Mouse (Mus musculus): Measurements from ENCODE around the gene Mdm4. TPM values are rescaled to one million over a fixed set of nuclear protein-coding genes. Genes with fewer than 3 reads are reported as not detected.
"Not testable (repeated sequence)": the region's sequence is repeated elsewhere in the genome, so short reads cannot be mapped to it uniquely, and the experiment has no call there.

Gene Mdm4
- total RNA-seq, 2 experiments from 2014 or later: 19.7 to 27.7 TPM

DNA sequence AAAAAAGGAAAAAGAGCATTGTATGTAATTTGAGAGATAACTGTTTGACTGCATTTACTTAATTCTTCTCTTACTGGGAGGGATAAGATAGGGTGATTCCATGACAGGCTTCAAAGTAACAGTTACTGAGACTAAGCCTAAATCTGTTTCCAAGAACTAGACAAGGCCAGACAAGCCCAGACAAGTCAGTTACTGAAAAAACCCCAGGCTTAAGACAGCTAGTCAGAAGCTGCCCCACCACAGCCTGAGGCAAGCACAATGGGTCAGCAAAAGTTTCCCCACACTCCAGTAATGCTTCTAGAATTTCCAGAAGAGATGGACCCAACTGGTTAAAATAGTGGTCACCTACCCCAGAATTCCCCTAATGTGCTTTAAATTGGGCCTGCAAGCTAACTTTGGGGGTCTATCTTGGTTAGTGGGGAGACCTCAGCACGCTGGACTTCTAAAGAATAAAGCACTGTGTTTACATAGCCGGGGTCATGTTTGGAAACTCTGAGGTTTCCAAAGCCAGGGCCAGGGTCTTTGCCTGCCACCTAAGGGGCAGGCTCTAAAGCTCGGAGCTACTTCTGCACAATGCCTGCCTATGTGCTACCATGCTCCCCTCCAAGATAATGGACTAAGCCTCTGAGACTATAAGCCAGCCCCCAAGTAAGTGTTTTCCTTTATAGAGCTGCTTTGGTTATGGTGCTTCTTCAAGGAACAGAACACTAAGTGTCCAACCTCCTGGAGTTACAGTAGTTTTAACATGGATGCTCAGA is 10.0 kb downstream of the Mdm4 start:
- DNase-seq: no peak

DNA sequence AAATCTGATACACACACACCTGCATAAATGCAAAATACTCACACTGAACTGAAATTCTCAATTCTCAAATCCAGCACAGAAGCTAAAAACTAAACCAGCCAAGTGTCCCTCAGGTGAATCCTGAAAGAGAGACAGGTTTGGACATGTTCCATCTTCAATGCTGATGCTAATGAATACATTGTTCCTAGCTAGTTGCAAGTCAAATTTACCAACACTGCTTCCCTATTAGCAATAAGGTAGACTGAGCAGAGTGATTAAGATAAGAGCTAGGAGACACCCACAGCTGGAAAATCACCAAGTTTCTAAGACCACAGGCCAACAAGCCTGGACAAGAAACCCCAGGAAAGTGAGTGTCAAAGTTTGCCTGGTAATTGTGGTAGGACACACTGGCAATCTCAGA is 11.0 kb downstream of the Mdm4 start:
- DNase-seq: no peak

DNA sequence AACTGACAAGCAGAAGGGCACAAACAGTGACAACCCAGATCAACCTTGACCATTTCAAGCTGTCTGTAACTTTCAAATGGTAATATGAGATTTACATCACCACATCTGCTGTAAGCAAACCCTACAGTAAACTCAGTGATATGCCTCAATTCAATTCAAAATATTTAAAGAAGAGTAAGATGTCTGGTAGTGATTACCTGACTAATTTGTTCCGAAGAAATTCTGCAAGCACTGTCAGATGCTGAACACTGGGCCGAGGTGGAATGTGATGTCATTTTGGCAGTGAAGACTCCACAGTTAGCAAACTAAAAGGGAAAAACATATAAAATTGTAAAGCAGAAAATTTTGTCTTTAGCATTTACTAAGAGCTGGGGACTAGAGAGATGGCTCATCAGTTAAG is 11.8 kb downstream of the Mdm4 start:
- DNase-seq: no peak

DNA sequence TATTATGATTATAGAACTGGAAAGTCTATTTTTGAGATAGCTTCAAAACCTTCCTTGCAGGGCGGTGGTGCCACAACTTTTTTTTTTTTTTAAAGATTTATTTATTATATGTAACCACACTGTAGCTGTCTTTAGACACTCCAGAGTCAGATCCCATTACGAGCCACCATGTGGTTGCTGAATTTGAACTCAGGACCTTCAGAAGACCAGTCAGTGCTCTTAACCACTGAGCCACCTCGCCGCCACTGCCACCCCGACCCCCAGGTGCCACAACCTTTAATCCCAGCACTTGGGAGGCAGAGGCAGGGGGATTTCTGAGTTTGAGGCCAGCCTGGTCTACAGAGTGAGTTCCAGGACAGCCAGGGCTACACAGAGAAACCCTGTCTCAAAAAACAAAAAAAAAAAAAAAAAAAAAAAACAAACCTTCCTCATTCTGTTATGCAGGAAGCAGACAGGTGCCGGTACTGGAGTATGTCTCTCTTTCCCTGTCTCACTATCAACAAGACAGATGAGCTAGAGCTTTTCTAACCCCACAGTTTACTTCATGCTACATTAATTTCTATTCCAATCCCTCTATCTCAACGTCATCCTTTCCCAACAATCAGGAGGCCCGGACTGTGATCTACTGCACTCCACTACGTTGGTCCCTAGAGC is 13.5 kb downstream of the Mdm4 start:
- DNase-seq: no peak

- DNase-seq: no peak
Observed at GRCm38 (mm10) chr1:133014196-133014595, 16.2 kb downstream of the Mdm4 start.

DNA sequence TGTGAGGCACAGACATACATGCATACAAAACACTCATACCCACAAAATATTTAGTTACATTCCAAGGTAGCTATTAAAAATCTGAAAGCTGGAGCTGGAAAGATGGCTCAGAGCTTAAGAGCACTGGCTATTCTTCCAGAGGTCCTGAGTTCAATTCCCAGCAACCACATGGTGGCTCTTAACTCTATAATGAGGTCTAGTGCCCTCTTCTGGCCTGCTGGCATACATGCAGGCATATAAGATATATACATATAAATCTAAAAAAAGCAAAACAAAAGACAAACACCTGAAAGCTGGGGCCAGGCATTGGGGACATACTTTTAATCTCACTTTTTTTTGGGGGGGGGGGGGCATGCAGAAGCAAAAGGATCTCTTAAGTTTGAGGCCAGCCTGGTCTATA is 17.0 kb downstream of the Mdm4 start:
- no peak for DNase-seq

DNA sequence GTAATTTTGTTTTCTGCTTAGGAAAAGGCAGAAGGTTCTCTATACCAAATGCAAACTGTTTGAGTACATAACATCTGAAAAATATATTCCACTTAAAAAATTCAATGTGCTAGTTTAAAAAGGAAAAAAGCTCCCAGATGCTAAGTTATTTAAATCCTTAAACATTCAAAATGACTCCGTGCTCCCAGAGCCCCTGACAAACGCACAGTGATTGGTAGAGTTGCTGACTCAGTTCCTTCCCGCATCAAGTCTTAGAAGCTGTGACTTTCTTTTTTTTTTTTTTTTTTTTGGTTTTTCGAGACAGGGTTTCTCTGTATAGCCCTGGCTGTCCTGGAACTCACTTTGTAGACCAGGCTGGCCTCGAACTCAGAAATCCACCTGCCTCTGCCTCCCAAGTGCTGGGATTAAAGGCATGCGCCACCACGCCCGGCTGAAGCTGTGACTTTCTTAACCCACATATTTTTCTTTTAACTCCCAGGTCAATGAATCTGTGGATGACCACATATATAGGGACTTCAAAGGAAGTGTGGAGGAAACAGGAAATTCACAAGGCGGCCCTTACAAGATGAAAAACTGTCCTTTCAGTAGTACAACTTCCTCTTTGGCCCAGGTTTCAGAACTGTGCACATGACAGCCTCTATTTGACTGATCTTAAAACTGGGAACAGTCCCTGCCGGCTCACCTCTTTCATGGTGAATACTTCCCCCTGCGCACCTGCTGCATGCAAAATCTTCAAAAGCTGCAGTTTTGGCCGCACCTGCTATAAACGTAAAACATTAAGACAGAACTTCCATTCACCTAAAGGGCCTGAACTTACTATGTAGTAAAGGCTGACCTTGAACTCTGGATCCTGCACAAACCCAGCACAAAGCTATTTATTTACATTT is 18.2 kb downstream of the Mdm4 start:
- peak in 1 of 2 experiments; percentile 27 for DNase-seq

DNA sequence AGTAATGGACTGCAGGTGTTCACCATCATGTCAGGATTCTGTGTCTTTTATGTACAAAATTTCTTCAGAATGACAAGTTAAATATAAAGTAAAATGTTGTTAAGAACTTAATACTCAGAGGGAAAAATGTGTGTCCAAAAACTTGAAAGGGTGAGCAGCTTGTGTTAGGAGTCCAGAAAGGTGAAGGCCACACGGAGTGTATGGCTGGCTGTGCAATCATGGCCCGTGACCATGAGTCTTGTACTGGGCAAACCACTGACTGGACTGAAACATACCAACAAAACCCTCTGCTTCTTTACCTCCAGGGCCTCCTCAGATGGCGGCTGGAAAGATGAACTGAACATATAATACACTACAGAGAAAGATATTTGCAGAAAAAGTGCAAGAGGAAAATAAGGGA is 23.8 kb downstream of the Mdm4 start:
- DNase-seq: no peak

GRCm38 (mm10) chr1:133000347-133000746 is 30.0 kb downstream of the Mdm4 start:
- DNase-seq: no peak

DNA sequence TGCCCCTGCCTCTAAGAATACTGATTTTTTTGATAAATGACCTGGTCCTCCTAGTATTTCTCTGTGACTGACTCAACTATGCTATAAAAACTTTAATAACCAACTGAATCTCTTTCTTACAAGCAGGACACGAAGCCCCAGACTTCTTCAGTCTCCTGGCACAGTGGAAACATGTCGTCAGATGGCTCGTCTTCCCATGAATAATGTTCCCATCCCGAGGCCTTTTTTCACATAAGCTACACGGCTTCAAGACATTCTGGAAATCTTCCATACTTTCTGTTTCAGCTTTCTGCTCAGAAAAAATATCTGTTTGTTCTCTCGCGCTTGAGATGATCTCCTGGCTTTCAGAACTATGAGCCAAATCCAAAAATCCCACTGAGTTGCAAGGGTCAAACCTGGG is 38.8 kb downstream of the Mdm4 start:
- no peak for DNase-seq

DNA sequence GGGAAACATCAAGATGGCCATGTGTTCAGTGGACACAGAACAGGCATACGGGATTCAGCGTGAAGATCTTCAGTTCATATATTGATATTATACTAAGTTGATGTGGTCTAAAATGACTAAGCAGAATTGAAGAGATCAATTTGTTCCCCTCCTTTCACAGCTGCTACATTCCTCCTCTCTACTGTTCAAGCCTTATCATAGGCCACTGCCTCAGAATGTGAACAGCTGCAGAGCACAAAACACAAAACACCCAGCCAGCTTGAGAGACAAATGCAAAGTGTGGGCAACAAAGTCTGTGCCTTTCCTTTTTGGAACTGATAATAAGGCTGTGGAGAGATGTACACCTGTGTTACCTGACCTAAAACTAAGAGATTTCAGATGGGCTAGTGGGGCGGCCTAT is 39.6 kb downstream of the Mdm4 start:
- DNase-seq: no peak

DNA sequence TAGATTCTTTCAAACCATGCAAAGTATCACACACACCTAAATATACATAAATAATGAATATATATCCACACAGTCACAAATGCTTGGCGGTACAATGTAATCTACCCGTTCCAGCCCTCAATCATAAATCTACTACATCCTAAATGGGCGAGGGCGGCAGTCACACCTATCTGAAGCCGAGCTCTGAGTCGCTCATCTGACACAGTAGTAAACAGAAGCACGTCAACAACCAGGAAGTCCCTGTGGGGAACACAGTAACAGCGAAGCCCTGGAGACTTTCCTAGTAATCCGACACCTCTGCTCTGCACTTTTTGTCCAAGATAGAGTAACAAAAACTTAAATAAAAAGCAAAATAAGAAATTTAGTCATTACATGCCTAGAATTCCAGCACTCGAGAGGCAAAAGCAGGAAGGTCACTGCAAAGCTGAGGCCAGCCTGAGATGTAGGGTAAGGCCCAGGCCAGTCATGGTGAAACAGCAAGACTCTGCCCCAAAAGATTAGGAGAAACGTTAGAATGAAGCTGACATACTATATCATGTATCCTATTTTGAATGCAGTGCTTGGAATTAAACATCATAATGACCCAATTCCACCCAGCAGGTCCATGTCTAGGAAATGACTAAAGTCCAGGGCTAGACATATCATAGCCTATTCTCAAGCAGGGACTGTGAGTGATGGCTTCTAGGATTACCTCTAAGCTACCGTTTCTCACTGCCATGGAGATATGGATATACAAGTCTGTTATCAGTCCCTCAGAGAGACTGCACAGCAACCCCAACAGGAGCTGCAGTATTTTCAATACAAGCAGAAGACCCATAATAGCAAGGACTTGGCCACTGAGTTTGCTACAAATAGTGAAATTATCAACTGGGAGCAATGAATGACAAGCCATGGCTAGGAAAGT is 41.6 kb downstream of the Mdm4 start:
- not testable (repeated sequence) for DNase-seq

GRCm38 (mm10) chr1:132982728-132983127 is 47.6 kb downstream of the Mdm4 start:
- DNase-seq: peak; percentile 16 to 71

DNA sequence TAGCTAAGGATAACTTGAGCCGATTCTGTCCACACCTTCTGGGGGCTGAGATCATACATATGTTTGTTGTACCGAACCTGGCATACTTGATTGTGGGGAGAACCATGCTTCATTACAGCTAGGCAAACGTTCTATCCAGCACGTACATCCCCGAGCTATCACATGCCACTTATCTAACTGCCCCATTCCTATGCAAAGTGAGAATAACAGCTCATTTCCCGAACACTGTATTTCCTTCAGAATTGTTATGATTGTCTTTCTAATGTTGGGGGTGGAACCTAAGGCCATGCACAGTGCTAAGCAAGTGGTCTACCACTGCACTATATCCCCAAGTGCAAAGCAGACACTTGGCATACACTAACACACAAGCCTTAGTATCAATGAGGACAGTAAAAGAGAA is 49.1 kb downstream of the Mdm4 start:
- no peak for DNase-seq

- DNase-seq: no peak
Observed at GRCm38 (mm10) chr1:132977402-132977801, 53.0 kb downstream of the Mdm4 start.

DNA sequence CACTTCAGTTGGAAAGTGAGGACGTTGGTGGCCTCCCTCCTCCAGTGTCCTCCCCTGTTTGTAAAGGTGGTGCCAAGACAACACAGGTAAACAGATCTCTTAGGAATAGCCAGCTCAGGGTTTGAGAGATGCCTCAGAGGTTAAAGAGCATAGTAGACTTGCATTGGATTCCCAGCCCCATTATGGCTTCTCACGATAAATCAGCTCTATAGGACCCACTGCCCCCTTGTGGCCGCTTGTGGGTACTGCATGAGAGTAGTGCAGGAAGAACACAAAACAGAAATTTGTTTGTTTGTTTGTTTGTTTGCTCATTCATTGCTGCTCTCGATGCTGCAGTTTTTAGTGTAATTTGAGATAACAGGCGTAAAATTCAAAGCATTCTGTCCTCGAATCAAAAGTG is 61.7 kb downstream of the Mdm4 start:
- DNase-seq: peak; percentile 29 to 83

GRCm38 (mm10) chr1:132964691-132965090 is 65.7 kb downstream of the Mdm4 start:
- DNase-seq: peak; percentile 9 to 24

- DNase-seq: no peak
Observed at GRCm38 (mm10) chr1:132964106-132964505, 66.3 kb downstream of the Mdm4 start.

- DNase-seq: no peak
Observed at GRCm38 (mm10) chr1:132961751-132962150, 68.6 kb downstream of the Mdm4 start.

- DNase-seq: no peak
Observed at GRCm38 (mm10) chr1:132956809-132957208, 73.6 kb downstream of the Mdm4 start.

DNA sequence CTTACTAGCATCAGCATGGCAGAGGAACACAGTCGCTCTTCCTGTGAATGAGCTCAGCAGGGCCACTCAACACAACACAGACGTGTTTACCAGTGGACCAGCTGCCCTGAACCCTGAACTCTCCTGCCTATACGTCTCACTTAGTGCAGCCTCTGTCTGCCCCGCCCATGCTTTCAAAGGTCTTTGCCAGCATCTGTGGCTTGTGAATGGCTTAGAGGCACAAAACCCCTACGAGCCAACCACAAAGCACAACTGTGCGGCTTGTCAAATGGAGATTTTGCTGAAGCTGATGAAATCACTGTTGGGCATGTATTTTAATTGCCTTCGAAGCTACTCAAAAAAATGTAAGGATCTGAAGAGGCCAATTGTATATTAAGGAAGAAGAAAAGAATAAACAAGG is 82.5 kb downstream of the Mdm4 start:
- no peak for DNase-seq

DNA sequence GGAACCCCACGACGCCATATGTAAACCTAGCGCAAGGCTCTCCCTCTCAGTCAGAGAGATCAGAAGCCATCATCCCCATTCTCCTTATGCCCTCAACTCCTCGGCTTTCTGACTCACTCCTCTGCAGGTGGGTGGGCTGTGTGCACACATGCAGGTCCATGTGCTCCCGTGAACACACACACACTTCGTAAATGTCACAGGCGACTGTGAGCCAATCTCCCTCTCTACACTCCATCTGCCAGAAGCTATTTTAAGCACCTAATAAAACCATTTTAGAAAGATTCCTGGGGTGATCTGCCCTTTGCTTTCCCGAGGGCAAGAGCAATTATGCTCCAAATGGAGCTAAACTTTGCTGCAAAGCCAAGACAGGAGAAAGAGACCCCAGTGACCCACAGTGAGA is 84.5 kb downstream of the Mdm4 start:
- no peak for DNase-seq
